Mouse (Mus musculus): ENCODE results near the gene Mpig6b.

DNA sequence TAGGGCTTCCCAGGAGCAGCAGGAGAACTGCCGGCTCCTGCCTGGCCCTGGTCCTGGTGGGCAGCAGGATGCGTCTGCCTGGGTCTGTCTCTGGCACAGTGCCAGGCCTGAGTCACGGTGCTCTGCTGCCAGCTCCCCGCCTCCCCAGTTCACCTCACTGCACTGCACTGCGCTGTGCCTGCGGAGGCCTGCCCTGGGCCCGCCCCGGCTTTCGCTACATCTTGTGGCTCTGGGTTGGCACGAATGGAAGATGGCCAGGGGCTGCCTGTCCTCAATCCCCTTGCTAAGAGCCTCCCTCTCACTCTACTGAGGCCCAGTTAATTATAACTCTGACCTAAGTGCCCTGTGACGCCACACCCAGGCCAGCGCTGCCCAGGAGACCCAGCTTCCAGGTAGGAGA, 49.6 kb downstream of the Mpig6b start, which contains the start of gene Vwa7:
- TF ChIP-seq CTCF (IDR thresholded peaks at IDR 0.05; ENCODE audit: low read depth, low read length) (no peak), POLR2A (IDR thresholded peaks at IDR 0.05; ENCODE audit: borderline replicate concordance, low read depth, low read length) (no peak)
